Mouse (Mus musculus) subcutaneous adipose tissue, adult 2 months (tissue): Measurements from ENCODE around the gene Plin5. TPM values are rescaled to one million over a fixed set of nuclear protein-coding genes. Genes with fewer than 3 reads are reported as not detected.

ENCODE experiments used
- polyA plus RNA-seq: library from polyadenylated mRNA; depleted of rRNA; stranded (reverse); fragments of >200 nt; gene quantifications from 2 replicates; pipeline ENCODE4 v1.2.3, GENCODE M21; 2012; ENCODE audit warnings: low replicate concordance; rRNA removed

Gene Plin5
- polyA plus RNA-seq: 12.6 and 29.9 TPM in 2 replicates

DNA sequence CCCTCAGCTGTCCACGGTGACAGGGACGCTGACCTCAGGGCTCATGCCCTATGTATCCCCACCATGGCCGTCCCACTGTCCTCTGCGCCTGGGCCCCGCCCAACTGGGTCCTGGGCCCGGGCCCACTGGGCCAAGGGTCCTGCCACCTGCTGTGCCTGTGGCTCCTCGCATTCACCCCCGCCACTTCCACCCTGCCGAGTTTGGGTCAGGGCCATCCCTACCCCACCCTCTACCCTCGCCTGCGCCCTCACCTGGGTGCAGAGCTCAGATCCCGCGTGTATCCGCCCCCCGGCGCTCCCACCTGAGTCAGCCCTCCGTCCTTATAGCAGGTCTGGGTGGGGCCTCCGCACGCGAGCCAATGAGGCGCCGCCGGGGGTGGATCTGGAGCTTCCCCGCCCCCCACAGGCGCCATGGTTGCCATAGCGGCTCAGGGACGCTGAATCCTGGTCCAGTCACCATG, at the start of gene Plin5:
Gene Plin5 (minus strand): TSS at position 346 of the 460 bp plus-strand sequence.

DNA sequence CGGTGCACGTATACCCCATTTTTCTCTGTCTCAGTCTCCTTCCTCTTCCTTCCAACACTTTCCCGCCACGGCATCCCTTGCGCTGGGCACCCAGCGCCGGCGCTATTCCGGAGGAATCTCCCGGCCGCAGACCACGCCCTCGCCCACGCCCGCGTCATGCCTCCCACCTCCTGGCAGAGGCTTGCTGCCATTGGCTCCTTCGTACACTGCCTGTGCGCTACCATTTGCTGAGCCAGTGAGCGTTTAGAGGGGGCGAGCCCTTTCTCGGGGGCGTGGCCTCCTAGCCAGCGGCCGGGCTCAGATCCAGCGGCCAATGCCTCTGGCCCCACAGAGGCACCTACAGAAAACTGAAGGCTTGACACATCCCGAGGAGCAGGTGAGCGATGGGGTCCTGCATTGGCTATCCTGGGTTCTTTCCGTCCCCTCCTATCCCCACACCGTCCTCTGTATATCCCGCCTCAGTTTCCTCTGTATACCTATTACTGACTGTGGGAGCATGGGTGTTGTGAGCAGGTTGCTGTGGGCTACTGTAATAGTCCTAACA, 44.9 kb upstream of the Plin5 start, which contains the start of gene Tnfaip8l1:
Gene Tnfaip8l1 (plus strand): TSS at position 247 of the 544 bp plus-strand sequence.

GRCm38 (mm10) chr17:56139858-56140595, 22.6 kb upstream of the Plin5 start, which contains the start of gene Sema6b:
TSS of gene Sema6b (minus strand) at chr17:56140343.

DNA sequence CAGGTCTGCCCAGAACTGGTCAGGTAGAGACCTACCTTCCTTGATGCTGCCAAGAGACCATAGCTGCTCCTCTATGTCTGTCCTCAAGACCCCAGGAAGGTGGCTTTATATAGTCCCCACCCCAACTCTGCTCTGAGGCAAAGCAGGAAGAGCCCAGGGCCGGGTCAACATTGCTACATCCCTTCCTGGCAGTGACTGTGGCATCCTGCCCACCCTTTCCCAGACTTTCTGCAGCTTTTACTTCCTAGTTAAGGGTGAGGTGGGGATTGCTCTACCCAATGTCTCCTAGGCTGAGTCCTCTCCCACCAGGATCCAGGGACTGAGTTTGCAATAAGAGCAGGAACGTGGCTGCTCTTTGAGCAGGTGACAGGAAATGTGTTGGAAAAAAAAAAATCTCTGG, 4.4 kb upstream of the Plin5 start, which contains the start of gene Lrg1:
Gene Lrg1 (minus strand): TSS at position 176 of the 400 bp plus-strand sequence.

GRCm38 (mm10) chr17:56109219-56110051, 8.0 kb downstream of the Plin5 start, which contains the start of gene Plin4:
TSS of gene Plin4 (minus strand) at chr17:56109803.

DNA sequence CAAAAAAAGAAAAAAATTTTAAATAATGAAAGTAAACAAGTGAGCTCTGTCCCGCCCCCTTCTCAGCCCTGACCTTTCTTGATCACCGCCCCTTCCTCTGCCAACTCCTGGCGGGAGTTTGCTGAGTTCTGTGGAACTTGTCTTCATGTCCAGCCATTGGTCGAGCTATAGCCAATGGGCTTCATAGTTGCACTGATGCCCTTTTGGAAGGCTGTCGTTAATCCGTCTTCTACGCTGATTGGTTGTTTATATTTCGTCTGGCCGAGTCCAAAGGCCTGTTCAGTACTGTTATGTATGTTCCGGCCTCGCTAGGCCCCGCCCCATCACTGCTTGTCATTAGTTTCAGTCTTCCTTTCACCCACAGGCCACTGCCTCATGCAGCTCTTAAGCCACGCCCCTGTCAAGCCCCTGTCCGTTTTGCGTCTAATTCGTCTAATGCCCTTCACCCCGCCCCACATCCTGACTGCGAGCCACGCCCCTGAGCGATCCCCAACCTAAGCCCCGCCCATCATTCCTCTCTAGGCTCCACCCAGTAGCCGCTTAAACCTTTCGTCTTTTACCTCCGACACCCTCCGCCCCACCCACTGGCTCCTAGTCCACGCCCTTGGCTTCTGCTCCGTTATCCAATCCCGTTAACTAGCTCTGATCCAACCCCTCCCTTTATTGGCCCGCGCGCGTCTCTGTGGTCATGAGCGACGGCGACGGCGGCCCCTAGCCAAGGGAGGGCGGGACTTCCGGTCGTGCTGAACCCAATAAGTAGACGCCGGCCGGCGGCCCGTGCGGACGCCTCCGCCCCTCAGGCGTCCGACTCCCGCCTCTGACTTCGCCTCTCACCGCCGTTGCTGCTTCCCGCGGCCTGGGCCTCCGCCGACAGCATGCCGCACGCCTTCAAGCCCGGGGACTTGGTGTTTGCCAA, 38.3 kb downstream of the Plin5 start, which contains the start of gene Hdgfl2:
Gene Hdgfl2 (plus strand): TSS at position 755 of the 916 bp plus-strand sequence.

DNA sequence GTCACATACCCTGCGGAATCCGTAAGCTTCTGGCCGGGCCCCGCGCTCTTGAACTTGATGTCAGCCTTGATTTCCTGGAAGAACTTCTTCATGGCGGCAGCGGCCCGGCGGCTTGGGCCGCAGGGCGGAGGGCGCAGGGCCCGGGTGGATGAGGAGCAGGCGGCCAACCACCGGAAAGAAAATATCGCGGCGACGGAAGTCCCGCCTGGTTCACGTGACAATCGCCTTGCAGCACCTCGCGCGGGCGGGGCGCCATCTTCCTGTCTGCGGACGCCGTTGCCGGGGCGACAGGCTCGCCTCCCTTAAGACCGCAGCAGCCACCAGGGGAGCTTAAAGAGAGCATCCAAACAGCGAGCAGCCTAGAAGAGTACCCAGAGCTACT, 42.6 kb downstream of the Plin5 start, which contains the start of gene Ubxn6:
Gene Ubxn6 (minus strand): TSS at position 202 of the 382 bp plus-strand sequence.

Other genes starting within 250 kb of the Plin5 start
- gene Zfp119a, start 238.7 kb downstream of the Plin5 start, polyA plus RNA-seq: 0.52 and 0.87 TPM in 2 replicates
- 1.1 and 1.4 TPM in 2 replicates for gene Zfp959, start 225.5 kb downstream of the Plin5 start, polyA plus RNA-seq
- gene Zfp119b, start 168.1 kb downstream of the Plin5 start, polyA plus RNA-seq: 0.67 and 0.75 TPM in 2 replicates
- gene Ebi3, start 165.0 kb downstream of the Plin5 start, polyA plus RNA-seq: 6.0 and 9.2 TPM in 2 replicates
- 6.9 and 10.4 TPM in 2 replicates for gene Yju2, start 158.5 kb downstream of the Plin5 start, polyA plus RNA-seq
- 0.56 and 13.0 TPM in 2 replicates for gene Shd, start 147.1 kb downstream of the Plin5 start, polyA plus RNA-seq
- 1.0 and 7.0 TPM in 2 replicates for gene Fsd1, start 131.1 kb downstream of the Plin5 start, polyA plus RNA-seq
- 25.3 and 34.1 TPM in 2 replicates for gene Stap2, start 112.0 kb downstream of the Plin5 start, polyA plus RNA-seq
- 106 and 131 TPM in 2 replicates for gene Mpnd, start 111.9 kb downstream of the Plin5 start, polyA plus RNA-seq
- gene Sh3gl1, start 81.0 kb downstream of the Plin5 start, polyA plus RNA-seq: 75.0 and 104 TPM in 2 replicates
- gene Chaf1a, start 77.2 kb downstream of the Plin5 start, polyA plus RNA-seq: 2.0 and 5.8 TPM in 2 replicates
- gene Ubxn6, start 42.6 kb downstream of the Plin5 start, polyA plus RNA-seq: 92.5 and 99.3 TPM in 2 replicates
- gene Hdgfl2, start 38.0 kb downstream of the Plin5 start, polyA plus RNA-seq: 20.9 and 56.5 TPM in 2 replicates
- 452 and 1,682 TPM in 2 replicates for gene Plin4, start 7.8 kb downstream of the Plin5 start, polyA plus RNA-seq
- 111 and 539 TPM in 2 replicates for gene Lrg1, start 4.4 kb upstream of the Plin5 start, polyA plus RNA-seq
- gene Sema6b, start 22.7 kb upstream of the Plin5 start, polyA plus RNA-seq: 14.4 and 24.4 TPM in 2 replicates
- 8.3 and 9.0 TPM in 2 replicates for gene Tnfaip8l1, start 44.9 kb upstream of the Plin5 start, polyA plus RNA-seq
- gene Mydgf, start 66.3 kb upstream of the Plin5 start, polyA plus RNA-seq: 64.9 and 80.9 TPM in 2 replicates
- gene Dpp9, start 101.3 kb upstream of the Plin5 start, polyA plus RNA-seq: 42.0 and 57.6 TPM in 2 replicates
- gene Fem1a, start 139.2 kb upstream of the Plin5 start, polyA plus RNA-seq: 24.1 and 30.7 TPM in 2 replicates
- 16.9 and 26.3 TPM in 2 replicates for gene Ticam1, start 159.2 kb upstream of the Plin5 start, polyA plus RNA-seq
- gene Plin3, start 175.3 kb upstream of the Plin5 start, polyA plus RNA-seq: 44.9 and 45.4 TPM in 2 replicates
- gene Arrdc5, start 182.7 kb upstream of the Plin5 start, polyA plus RNA-seq: not detected in 2 replicates
- gene Uhrf1, start 185.7 kb upstream of the Plin5 start, polyA plus RNA-seq: 2.5 and 24.0 TPM in 2 replicates
- 32.1 and 45.8 TPM in 2 replicates for gene Kdm4b, start 208.5 kb upstream of the Plin5 start, polyA plus RNA-seq